Mouse (Mus musculus): Measurements from ENCODE around the gene Ryr2.

GRCm38 (mm10) chr13:11520765-11521164, 586.0 kb downstream of the Ryr2 start:
- TF ChIP-seq CTCF (IDR thresholded peaks at IDR 0.05; ENCODE audit: borderline replicate concordance, extremely low read depth, insufficient read depth, insufficient read length), result no peak
- no peak for TF ChIP-seq POLR2A (IDR thresholded peaks at IDR 0.05; ENCODE audit: borderline replicate concordance, extremely low read depth, insufficient read depth, insufficient read length, poor library complexity, severe bottlenecking)
